Mouse (Mus musculus) midbrain, embryonic 15.5 days (tissue): Measurements from ENCODE around the gene Hspb3. TPM values are rescaled to one million over a fixed set of nuclear protein-coding genes. Genes with fewer than 3 reads are reported as not detected.

Experiments used
- ATAC-seq: fragments of 200-750 bp; cut with Nextera tagmentation; replicated peaks from 2 replicates; pipeline ENCODE4 v1.8.0; 2017; ENCODE audit warnings: moderate TSS enrichment
- H3K27ac ChIP-seq: fragments of 300-500 bp; sonication (generic); 2 replicates; pipeline ENCODE4 v1.5.1; 2015; ENCODE audit warnings: mild to moderate bottlenecking, inconsistent platforms
- H3K27me3 ChIP-seq: fragments of 300-500 bp; sonication (generic); replicated peaks from 2 replicates; pipeline ENCODE4 v1.6.1; 2015; ENCODE audit warnings: inconsistent platforms
- H3K36me3 ChIP-seq: fragments of 300-500 bp; sonication (generic); replicated peaks from 2 replicates; pipeline ENCODE4 v1.6.1; 2015; ENCODE audit warnings: inconsistent platforms
- H3K4me1 ChIP-seq: fragments of 300-500 bp; sonication (generic); 2 replicates; pipeline ENCODE4 v1.6.1; 2015; ENCODE audit warnings: inconsistent platforms
- H3K4me2 ChIP-seq: fragments of 300-500 bp; sonication (generic); 2 replicates; pipeline ENCODE4 v1.6.1; 2015; ENCODE audit warnings: inconsistent platforms, mild to moderate bottlenecking, moderate library complexity
- H3K4me3 ChIP-seq: fragments of 300-500 bp; sonication (generic); 2 replicates; pipeline ENCODE4 v1.5.1; 2015; ENCODE audit warnings: mild to moderate bottlenecking, inconsistent platforms
- H3K9ac ChIP-seq: fragments of 300-500 bp; sonication (generic); 2 replicates; pipeline ENCODE4 v1.6.1; 2015; ENCODE audit warnings: mild to moderate bottlenecking, inconsistent platforms
- H3K9me3 ChIP-seq: fragments of 300-500 bp; sonication (generic); 2 replicates; pipeline ENCODE4 v1.6.1; 2016; ENCODE audit warnings: inconsistent platforms
- WGBS: fragments of 180-500 bp; shearing (Covaris S2); methylation state at CpG from one replicate; pipeline ENCODE4 v1.1.7; 2015; ENCODE audit warnings: mixed read lengths; 5-methylcytosine and 5-hydroxymethylcytosine counted together
- polyA plus RNA-seq: library from polyadenylated mRNA; unstranded; fragments of >200 nt; fragmentation: Nextera tagmentation; extraction: Ambion mirVana; gene quantifications from 2 replicates; pipeline ENCODE4 v1.2.1, GENCODE M21; 2015

Hspb3 gene
- polyA plus RNA-seq, 1 experiment from 2014 or later = not detected

GRCm38 (mm10) chr13:113613882-113614281 is 49.6 kb downstream of the Hspb3 start:
- Histone ChIP-seq H3K9ac (peak overlapping the region; percentile 4; the same call in 1 of the 2 replicates), H3K4me3 (peak overlapping the region; percentile 10; the same call in 1 of the 2 replicates), H3K4me2 (peak overlapping the region; percentile 84), H3K27me3 (no peaks in the 10 kb centered on the region), H3K9me3 (no peaks in the 10 kb centered on the region), H3K36me3 (no peaks in the 10 kb centered on the region), H3K27ac (no peak overlapping the region), H3K4me1 (peaks cover 72% of the 10 kb centered on the region)
- ATAC-seq = no peak
- 32% methylated on average over 10 of the region's 10 CpGs for WGBS

GRCm38 (mm10) chr13:113613341-113613740 is 50.1 kb downstream of the Hspb3 start:
- peak overlapping the region; percentile 10 for H3K4me3 ChIP-seq
- ATAC-seq = no peak
- H3K27me3 ChIP-seq = no peaks in the 10 kb centered on the region
- no peak overlapping the region for H3K9ac ChIP-seq
- H3K27ac ChIP-seq = no peak overlapping the region
- 31% methylated on average over 12 of the region's 12 CpGs for WGBS
- peak overlapping the region; percentile 84 for H3K4me2 ChIP-seq
- no peaks in the 10 kb centered on the region for H3K36me3 ChIP-seq
- H3K4me1 ChIP-seq = peaks cover 72% of the 10 kb centered on the region
- H3K9me3 ChIP-seq = no peaks in the 10 kb centered on the region

Other genes starting within 250 kb of the Hspb3 start
- gene Snx18, start 45.1 kb downstream of the Hspb3 start, polyA plus RNA-seq = 9.0 and 10.6 TPM in 2 replicates
- gene Arl15, start 130.8 kb upstream of the Hspb3 start, polyA plus RNA-seq = 15.3 and 18.5 TPM in 2 replicates